Mouse (Mus musculus) retina, postnatal 1 day (tissue): ENCODE measurements around the gene Hsd17b12.

ENCODE experiments used
- DNase-seq: peaks from one replicate; pipeline ENCODE4 v3.0.0-alpha.2; 2012

Gene Hsd17b12

DNA sequence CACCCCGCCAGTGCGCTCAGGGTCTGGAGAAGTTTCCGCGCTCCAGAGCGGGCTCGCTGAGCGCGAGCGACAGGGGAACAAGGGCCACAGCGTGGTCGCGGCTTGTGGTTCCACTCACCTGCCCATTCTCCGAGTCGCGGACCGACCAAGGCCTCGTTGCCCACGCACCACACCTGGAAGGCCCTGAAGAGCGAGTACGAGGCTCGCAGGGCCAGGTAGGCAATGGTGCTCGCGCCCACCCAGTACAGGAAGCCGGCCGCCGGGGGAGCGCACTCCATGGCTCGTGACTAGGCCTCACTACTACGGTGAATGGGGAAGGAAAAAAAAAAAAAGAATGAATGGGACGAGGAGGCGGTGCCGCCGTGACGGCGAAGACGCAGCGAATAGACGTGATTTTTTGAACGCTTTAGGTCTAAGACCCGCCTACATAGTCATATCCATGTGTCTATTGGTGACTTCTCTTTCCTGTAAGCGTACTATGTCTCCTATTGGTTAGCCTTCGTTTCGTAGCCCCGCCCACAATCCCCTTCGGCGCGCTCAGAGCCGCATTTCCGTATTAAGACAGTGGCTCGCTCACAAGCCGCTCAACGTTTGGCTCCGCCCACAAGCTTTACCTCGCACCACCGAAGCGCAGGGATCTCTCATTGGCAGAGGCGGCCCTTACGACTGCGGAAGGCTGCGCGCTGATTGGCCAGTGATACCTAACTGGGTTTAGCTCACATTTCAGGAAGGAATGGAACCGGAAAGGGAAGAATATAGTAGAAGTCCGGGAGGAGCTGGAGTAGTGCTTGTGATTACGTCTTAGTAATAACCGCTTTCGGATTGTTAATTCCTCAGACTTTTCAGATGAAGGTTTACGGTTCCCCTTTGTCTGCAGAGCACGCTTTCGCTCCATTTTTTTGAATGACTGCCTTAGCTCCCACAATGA, at the start of gene Hsd17b12:
TSS of gene Hsd17b12 (minus strand) at position 373 of the 928 bp plus-strand sequence.
- DNase-seq, result peak; percentile 100

DNA sequence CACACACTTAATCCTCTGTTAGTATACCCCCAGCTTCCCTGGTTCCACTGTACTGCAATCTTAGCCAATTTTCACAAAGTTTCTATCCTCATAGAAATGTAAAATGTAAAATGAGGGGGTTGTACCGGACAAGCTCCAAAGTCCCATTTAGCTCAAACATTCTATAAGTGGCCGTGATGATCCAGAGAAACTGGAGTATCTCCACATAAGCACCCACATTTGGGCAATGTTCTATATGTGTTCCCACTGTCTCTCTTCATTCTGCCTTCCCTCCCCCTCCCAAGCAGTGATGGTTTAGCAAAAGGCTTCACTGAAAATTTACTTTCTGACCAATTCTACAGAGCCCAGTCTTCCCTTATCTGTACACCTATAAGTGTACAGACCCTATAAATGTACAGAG, 27.1 kb upstream of the Hsd17b12 start:
- no peak for DNase-seq

DNA sequence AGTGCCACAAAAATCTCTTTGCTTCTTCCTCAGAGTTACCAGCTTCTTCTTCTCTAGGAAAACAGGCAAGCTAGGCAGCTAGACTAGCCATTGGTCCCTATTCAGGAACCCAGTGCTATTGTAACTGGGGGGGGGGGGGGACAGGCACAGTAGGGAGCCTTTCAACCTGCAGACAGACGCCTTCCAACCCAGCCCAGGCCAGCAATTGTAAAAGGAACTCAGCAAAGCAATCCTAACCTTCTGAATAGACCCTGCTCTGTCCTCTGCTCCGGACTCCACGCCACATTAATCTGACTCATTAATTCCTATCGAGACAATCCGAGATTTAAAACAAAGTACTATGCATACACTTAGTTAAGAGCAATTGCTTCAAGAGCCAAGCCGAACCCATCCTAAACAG, 26.4 kb upstream of the Hsd17b12 start:
- DNase-seq, result peak; percentile 5

DNA sequence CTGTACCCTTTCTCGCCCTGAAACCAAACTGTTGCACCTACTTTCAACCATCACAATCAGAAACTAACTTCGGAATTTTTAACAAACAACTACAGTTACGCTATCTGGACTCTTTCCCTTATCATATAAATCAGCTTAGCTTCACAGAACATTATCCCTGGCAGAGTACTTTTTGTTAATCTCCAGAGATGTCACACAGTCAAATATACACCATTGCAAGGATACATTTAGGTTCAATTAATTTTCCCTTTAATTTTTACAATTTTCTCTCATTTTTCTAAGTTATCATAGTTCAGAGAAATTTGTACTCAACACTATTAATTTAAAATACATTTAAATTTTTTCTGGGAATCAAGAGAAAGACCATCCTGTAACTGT, 21.3 kb upstream of the Hsd17b12 start:
- DNase-seq, result no peak

DNA sequence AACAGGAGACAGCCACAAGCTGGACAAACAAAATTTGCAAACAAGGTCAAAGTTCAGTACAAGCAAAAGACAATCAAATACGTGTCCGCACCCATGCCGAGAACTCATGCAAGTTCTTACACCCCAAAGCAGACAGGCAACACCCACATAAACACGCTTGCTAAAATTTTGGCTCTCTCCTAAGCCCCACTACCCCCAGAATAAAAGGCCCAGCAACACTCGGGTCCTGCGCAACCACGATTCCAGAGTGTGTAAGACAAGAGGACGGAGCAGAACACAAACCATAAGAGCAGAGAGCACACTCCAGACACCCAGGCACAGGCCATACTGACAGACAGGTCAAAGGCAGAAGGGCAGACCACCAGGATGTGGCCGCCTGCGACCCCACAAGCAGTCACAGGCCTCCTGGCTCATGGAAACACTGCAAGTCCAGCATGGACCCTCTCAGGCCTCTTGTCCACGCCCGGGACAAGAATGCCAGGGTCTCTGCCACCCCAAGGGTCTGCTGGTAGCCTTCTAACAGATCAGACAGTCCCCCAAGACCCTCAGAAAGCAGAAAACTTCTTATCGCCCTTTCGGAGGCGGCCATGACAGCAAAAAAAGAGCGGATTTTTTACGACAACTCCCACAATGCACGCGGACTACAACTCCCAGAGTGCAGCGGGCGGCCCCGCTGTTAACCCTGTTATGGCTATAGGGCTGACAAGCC, 20.7 kb upstream of the Hsd17b12 start:
- DNase-seq, result peak; percentile 95

DNA sequence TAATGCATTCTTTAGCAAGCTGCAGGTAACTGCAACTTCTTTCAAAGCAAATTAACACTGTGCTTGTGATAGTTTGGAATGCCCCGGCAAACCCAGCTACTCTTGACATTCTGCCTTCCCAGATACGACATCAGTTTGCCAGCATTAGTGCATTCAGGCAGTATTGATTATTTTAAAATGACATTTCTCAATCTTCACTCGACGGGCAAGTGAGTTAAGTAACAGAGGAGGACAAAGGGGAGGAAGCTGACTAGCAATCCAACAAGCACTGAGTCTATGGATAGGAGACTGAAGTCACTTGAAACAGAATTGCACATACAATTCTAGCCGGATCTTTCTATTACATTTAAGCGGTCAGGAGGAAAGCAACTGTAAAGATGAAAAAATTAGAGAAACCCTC, 19.5 kb upstream of the Hsd17b12 start:
- no peak for DNase-seq

DNA sequence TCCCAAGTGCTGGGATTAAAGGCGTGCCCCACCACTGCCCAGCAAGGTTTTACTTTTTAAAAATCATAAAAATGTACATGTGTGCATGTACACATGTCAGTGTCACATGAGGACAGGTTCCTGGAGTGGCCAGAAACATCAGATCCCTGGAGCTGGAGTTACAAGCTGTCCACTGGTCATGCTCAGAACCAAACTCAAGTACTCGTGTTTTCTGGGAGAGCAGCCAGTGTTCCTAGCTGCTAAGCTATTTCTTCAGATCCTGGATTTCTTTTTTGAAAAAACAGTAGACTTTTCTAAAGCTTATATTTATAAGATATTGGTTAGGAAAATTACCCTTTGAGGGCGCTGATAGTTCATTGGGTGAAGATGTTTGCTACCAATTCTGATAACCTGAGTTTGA, 18.6 kb upstream of the Hsd17b12 start:
- DNase-seq, result no peak

DNA sequence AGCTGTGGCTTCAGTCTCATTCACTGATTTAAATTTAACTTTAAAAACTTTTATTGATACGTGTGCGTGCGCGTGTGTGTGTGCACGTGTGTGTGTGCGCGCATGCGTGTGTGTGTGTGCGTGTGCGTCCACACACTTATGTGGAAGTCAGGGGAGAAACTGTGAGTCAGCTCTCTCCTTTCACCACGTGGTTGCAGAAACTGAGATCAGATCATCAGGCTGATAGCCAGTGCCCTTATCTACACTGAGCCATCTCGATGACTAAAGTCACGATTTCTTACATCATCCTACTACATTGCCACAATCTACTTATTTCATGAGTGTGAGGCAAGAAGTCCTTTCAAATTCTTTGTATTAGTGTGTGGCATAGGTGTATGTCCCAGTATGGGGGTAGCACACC, 15.8 kb upstream of the Hsd17b12 start:
- no peak for DNase-seq

DNA sequence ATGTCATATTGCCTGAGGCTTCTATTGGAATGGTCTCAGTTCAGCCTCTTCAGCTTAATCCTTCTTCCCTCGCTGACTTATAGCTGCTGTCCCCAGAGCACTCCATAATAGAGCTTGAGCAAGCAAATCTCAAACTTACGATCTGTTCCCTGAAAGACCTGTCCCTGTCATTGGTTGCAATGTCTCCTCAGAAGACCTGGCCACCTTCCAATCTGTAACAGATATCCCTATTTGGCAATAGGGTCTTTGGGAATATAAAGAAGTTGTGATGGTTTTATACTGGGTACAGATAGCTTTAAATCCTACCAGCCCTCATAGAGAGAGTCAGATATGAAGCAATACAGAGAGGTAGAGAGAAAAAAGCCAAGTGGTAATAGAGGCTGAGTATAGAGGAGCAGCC, 5.4 kb upstream of the Hsd17b12 start:
- DNase-seq, result no peak

DNA sequence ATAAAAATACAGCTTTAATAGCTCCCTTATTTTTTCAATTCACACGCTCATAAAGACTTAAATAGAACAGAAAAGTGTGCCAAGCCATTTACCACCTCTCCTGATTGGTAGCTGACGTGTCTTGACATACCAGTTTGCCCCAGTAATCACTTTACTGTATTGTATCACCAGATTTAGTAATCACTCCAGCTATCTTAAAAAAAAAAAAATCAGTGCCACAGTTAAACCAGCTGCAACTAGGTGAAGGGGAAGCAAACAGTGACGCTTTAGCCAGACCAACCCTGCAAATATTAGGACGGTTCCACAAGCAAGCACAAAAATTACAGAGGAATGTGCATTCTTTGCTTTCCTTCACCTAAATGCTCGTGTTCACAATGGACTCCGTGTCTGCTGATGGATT, 4.4 kb upstream of the Hsd17b12 start:
- DNase-seq, result no peak

DNA sequence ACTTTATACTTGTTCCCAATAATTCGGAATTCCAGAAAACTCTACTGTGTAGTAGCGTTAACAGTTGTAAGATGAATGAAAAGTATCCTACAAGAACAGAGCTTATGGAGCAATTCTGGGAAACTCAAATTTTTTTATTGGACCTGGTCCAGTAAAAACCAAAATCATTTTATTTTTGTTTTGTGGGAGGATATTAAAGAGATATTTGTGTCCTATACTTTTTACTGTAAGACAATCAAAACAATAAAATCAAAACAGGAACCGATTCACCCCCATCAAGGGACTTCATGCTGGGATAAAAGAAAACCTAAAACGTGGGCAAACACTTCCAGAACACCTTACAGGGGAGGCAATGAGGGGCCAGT, 738 bp upstream of the Hsd17b12 start:
- DNase-seq, result no peak

DNA sequence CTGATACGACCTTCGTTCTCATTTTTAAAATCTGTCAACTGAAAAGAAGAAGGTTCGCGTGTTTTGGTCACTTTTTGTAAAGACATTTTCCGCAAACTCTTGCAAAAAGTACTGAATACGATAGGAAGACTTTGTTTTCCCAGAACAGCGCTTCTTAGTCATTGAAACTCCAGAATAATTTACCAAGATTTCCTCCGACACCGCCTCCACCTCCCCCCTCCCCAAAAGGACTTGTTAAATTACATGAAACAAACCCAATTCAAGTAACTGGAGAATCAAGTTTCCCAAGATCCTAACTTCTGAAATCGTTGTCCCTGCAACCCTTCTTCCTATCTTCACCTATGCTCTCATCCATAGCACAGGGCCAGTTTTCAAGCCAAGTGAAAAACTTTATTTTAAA, 713 bp downstream of the Hsd17b12 start:
- no peak for DNase-seq

DNA sequence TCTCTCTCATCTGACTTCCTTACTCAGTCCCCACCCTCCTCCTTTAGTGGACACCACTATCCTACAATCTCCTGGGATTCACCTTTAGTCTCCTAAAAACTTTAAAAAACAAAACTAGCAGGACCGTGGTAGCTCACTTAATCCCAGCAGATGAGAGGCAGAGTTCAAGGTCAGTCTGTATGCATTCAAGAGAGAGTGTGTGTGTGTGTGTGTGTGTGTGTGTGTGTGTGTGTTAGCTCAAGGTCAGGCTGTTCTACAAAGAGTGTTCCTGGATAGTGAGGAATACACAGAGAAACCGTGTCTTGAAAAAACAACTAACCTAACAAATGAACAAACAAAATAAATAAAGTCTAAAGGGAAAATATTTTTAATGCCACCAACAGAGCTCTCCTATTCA, 12.6 kb downstream of the Hsd17b12 start:
- no peak for DNase-seq

DNA sequence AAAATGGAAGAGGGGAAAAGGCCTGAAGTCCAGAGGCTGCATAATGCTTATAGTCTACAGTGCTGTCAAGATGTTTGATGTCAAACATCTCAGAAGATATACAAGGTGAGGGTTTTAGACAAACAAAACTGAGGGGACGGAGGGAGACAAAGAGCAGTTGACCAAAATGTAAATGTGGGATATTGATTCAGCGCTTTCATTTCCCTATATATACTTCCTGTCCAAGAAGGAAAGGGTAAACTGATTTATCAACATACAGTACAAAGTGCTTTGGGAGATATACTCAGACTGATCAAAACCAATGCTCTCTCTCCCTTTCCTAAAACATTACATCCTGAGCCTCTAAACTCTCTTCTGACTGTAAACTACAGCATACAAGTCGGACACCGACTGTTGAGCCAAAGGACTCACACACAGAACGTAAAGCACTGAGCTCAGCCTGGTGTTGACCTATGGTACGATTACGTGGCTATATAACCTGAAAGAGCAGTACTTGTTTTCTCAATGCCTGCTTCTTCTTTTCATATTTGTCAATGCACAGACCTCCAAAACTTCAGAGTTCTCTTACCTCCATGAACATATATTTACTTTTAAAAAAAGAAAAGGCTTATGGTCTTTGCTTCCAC, 13.1 kb downstream of the Hsd17b12 start:
- DNase-seq, result no peak

DNA sequence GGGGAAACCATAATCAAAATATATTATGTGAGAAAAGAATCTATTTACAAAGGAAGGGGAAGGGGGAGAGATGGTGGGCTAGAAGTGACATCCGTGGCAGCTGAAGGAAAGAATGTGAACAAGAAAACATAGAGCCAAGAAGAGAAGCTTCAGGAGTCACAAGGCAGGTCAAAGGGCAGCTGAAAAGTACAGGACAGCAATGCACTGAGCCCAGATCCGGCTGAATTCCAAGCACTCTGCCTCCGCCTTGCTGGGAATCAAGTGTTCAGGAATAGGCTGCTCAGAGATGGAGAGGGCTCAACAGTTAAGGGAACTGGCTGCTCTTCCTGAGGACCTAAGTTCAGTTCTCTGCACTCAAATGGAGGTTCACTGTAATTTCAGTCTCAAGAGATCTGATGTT, 16.5 kb downstream of the Hsd17b12 start:
- no peak for DNase-seq

DNA sequence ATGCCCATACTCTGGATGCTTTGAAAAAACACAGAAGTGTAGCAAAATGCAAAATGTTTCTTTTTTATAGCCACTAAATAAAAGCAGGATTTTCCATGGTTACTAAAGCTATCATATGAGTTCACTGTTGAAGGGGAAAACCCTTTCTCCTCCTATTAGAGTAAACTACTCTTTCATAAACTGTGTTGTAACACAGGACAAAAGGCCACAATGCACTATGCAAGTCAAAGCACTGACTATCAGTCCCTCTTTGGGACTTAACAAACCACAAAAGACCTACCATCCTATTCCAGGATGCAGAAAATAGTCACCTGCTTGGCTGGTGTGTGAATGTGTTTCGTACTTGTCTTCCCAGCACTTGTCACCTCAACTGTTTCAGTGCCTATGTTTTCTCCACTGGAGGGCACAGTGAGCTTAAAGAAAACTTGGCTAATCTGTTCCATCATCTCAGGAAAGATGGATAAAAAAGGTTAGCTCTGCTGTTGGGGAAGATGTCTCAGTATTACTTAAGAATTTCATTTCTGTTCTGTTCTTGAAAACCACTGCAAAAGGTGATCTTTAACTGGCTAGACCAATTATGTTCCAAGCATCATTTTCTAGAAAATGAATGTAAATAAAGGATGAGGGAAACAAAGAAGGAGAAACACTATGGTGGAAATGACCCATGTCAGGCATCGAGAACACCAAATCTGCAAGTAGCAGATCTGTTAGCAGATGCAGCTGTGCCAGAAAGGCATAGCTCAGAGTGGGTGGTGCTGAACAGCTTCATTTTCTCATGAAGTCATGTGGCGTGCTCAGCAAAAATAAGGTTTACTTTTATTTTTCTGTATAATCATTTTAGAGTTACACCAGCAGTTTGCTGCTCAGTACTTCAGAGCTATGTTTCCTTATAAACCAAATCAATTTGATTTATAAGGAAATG, 19.0 kb downstream of the Hsd17b12 start:
- peak; percentile 41 for DNase-seq

DNA sequence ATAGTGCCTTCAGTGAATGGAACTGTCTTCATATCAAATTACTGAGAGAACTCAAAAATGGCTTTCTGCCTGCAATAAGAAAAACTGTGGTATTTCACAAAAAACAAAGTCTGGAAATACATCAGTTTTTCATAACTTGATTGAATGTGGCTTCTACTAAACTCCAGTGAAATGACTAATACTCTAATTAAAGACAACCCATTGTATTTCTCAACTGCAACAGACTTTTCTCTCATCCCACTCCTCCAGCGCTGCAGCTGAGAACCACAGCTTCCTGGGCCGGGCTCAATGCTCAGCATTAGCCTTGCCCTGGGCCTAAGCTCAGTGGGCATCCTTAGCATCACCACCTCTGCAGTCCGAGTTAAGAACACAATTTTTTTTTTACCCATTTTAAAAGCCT, 20.9 kb downstream of the Hsd17b12 start:
- DNase-seq, result no peak

DNA sequence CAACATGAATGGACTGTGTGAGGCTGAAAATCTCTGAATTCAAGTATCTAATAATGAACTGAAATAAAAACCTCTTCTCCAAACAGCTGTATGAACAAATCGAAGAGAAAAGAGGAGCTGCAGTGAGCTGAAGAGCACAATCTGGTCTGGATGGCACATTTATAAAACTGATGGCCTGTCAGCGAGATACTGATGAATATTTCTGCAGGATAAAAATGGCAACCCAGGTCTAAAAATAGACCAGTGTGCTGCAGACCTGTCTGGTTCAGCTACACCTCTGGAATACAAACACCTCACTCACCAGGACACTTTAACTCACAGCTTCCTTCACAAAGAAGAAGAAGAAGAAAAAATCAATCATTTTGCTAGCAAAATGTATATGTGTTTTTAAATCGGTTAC, 29.3 kb downstream of the Hsd17b12 start:
- no peak for DNase-seq

DNA sequence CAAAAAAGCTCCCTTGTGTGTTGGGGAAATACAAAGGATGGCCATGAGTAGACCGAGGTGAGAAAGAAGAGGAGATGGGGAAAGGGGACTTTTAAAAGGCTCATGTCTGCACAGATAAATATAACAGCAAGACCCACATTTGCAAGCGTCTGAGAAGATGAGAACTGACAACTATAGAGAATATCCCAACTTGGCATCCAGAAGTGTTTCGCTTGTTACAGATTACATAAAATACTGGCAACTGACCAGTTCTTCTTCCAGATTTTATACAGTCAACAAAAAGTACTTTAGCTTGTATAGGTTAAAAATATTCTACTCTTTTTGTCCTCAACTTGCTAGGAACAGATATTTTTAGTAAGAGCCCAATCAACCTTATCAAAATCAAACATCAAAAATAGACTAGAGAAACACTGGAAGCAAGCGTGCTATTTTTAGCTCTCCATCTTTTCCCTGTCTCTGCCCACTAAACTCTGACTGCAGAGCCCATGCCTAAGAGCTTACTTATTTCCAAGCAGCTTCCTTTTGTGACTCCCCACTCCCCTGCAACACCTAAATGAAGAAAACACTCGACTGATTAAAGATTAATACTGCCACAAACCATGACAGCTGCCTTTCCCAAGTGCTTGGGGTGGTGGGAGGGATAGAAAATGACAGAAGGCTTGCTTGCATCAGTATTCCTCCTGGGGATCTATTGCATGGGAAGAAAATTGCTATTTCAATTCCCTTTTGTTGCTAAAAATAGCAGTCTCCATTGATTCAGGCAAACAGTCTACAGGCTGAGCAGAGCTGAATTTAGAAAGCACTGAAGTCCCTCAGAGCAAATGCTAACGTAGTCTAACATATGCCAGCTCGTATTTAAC, 35.4 kb downstream of the Hsd17b12 start:
- DNase-seq, result peak; percentile 66

DNA sequence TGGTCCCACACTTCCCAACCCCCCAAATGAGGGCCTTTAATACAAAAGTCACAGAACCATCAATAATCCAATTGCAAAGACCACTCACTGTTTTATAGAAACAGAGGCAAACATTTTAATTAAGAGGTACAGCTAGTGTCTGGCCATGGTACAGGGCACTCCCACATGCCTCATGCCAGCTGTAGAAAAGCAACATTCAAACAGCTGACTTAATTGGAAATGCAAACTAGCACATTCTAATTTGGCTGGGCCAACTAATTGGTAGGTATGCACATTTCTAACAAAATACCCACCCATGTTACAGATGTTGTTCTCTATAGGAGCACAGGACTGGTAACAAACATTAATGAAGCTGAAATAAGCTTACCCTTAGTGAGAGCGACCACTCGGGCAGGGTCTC, 54.0 kb downstream of the Hsd17b12 start:
- peak; percentile 27 for DNase-seq

DNA sequence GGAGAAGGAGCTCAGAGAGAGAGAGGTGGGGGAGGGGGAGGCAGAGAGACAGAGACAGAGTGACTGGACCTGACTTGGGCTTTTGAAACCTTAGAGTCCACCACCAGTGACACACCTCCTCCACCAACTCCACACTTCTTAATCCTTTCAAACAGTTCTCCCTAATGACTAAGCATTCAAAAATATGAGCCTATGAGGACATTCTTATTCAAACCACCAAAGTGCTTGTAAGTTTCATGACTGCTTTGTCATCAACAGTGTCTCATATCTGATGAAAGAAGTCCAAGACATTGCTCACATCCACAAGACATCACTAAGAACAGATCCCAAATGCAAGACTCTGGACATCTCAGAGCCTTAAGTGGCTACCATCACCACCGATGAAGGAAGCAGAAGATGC, 67.9 kb downstream of the Hsd17b12 start:
- no peak for DNase-seq

DNA sequence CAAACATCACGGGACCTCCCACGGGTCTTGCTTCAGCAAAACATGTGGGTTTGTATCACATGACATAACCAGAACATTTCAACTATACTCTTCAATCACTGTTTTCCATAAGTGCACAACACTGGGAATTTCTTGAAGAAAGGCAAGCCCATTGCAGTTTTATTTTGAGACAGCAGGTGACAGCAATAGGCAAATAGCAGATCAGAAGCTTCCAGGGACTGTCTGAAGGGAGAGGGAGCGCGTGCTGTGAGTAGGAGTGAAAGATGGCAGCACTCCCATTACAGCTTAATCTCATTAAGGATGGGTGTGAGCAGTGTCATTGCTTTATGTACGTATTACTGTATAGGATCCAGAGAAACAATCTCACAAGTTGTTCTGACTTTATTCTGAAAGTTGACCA, 88.3 kb downstream of the Hsd17b12 start:
- DNase-seq, result peak; percentile 29
